Mouse (Mus musculus): ENCODE results near the gene Usp45. TPM values are rescaled to one million over a fixed set of nuclear protein-coding genes. Genes with fewer than 3 reads are reported as not detected.

Usp45 gene
- total and polyA plus RNA-seq, 3 experiments = 2.9 to 49.2 (median 21.1) TPM

DNA sequence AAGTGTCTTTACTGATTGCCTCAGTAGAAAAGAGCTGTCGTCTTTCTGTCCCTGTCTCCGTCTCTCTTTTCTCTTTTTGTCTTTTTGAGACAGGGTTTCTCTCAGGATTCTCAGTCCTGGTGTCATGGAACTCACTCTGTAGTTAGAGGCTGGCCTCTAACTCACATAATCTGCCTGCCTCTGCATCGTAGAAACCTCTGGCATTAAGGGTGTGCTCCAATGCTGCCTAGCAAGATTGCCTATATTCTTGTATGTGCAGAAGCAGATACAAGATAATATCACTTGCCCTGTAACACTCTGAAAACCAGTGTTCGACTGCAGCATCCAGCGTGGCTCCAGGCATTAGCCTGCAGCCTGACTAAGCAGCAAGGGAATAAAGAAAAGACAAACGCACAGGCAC is 21.9 kb downstream of the Usp45 start:
- H3K27me3 ChIP-seq (ENCODE audit: insufficient read depth, low read length) = no peaks in the 10 kb centered on the region
- DNase-seq (ENCODE audit: low spot score) (no peak), ATAC-seq (ENCODE audit: extremely low read depth, insufficient number of reproducible peaks, low FRiP score, poor library complexity, severe bottlenecking) (no peak)
- H3K4me1 ChIP-seq (ENCODE audit: insufficient read depth, low read depth, low read length) = peaks cover 11% of the 10 kb centered on the region
- TF ChIP-seq TAL1 (conservative IDR thresholded peaks at IDR 0.05; ENCODE audit: low read depth, low read length) (no peak), POLR2AphosphoS5 (IDR thresholded peaks at IDR 0.05; ENCODE audit: insufficient replicate concordance, low read depth, low read length) (no peak), GATA2 (IDR thresholded peaks at IDR 0.05; ENCODE audit: borderline replicate concordance, low read depth, low read length) (no peak), CTCF (IDR thresholded peaks at IDR 0.05; ENCODE audit: low read depth, low read length) (no peak), GATA1 (IDR thresholded peaks at IDR 0.05; ENCODE audit: borderline replicate concordance, low read length) (no peak)
- peaks cover 64% of the 10 kb centered on the region for H3K36me3 ChIP-seq (replicated peaks)
- no peak overlapping the region for H3K4me3 ChIP-seq (ENCODE audit: low read depth, low read length)
- no peaks in the 10 kb centered on the region for H3K9me3 ChIP-seq (replicated peaks)

- no peak for ATAC-seq (ENCODE audit: extremely low read depth, insufficient number of reproducible peaks, low FRiP score, poor library complexity, severe bottlenecking)
- no peak for DNase-seq (ENCODE audit: low spot score)
- Histone ChIP-seq H3K4me3 (ENCODE audit: low read depth, low read length) (no peak overlapping the region), H3K36me3 (replicated peaks) (peaks cover 55% of the 10 kb centered on the region), H3K27me3 (ENCODE audit: insufficient read depth, low read length) (no peaks in the 10 kb centered on the region), H3K4me1 (ENCODE audit: insufficient read depth, low read depth, low read length) (peaks cover 11% of the 10 kb centered on the region), H3K9me3 (replicated peaks) (no peaks in the 10 kb centered on the region)
- TF ChIP-seq CTCF (IDR thresholded peaks at IDR 0.05; ENCODE audit: low read depth, low read length) = no peak
- no peak for TF ChIP-seq GATA1 (IDR thresholded peaks at IDR 0.05; ENCODE audit: borderline replicate concordance, low read length)
- TF ChIP-seq POLR2AphosphoS5 (IDR thresholded peaks at IDR 0.05; ENCODE audit: insufficient replicate concordance, low read depth, low read length) = no peak
- no peak for TF ChIP-seq GATA2 (IDR thresholded peaks at IDR 0.05; ENCODE audit: borderline replicate concordance, low read depth, low read length)
- TF ChIP-seq TAL1 (conservative IDR thresholded peaks at IDR 0.05; ENCODE audit: low read depth, low read length) = no peak
These were observed 22.9 kb downstream of the Usp45 start for GRCm38 (mm10) chr4:21789836-21790235.

GRCm38 (mm10) chr4:21793631-21794030 is 26.7 kb downstream of the Usp45 start:
- no peak for DNase-seq (ENCODE audit: low spot score)
- H3K4me3 ChIP-seq (ENCODE audit: low read depth, low read length) = no peak overlapping the region
- H3K36me3 ChIP-seq (replicated peaks) = peaks cover 56% of the 10 kb centered on the region
- H3K27me3 ChIP-seq (ENCODE audit: insufficient read depth, low read length) = no peaks in the 10 kb centered on the region
- no peaks in the 10 kb centered on the region for H3K4me1 ChIP-seq (ENCODE audit: insufficient read depth, low read depth, low read length)
- TF ChIP-seq CTCF (IDR thresholded peaks at IDR 0.05; ENCODE audit: low read depth, low read length) = no peak
- no peak for TF ChIP-seq POLR2AphosphoS5 (IDR thresholded peaks at IDR 0.05; ENCODE audit: insufficient replicate concordance, low read depth, low read length)
- TF ChIP-seq GATA1 (IDR thresholded peaks at IDR 0.05; ENCODE audit: borderline replicate concordance, low read length) = no peak
- no peak for TF ChIP-seq TAL1 (conservative IDR thresholded peaks at IDR 0.05; ENCODE audit: low read depth, low read length)
- no peak for TF ChIP-seq GATA2 (IDR thresholded peaks at IDR 0.05; ENCODE audit: borderline replicate concordance, low read depth, low read length)
- no peaks in the 10 kb centered on the region for H3K9me3 ChIP-seq (replicated peaks)
- ATAC-seq (ENCODE audit: extremely low read depth, insufficient number of reproducible peaks, low FRiP score, poor library complexity, severe bottlenecking) = no peak

- Histone ChIP-seq H3K4me1 (ENCODE audit: insufficient read depth, low read depth, low read length) (no peaks in the 10 kb centered on the region), H3K36me3 (replicated peaks) (peaks cover 79% of the 10 kb centered on the region), H3K27me3 (ENCODE audit: insufficient read depth, low read length) (no peaks in the 10 kb centered on the region), H3K9me3 (replicated peaks) (no peaks in the 10 kb centered on the region), H3K4me3 (ENCODE audit: low read depth, low read length) (no peak overlapping the region)
- no peak for TF ChIP-seq POLR2AphosphoS5 (IDR thresholded peaks at IDR 0.05; ENCODE audit: insufficient replicate concordance, low read depth, low read length)
- ATAC-seq (ENCODE audit: extremely low read depth, insufficient number of reproducible peaks, low FRiP score, poor library complexity, severe bottlenecking) = no peak
- no peak for DNase-seq (ENCODE audit: low spot score)
These were observed 34.1 kb downstream of the Usp45 start for GRCm38 (mm10) chr4:21801013-21801412.

DNA sequence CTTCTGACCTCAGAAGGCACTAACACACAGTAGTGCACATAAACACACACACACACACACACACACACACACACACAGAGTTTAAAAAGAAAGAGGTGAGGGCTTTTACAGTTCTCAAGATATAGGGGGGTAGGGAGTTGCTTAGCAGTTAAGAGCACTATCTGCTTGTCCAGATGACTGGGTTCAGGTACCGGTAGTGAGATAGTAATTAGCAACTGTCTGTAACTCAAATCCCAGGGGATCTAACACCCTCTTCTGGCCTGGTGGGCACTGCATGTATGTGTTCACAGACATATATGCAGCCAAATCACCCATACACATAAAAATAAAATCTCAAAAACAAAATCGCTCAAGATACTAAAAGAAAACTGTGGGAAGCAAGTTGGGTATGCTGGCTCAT is 34.7 kb downstream of the Usp45 start:
- ATAC-seq (ENCODE audit: extremely low read depth, insufficient number of reproducible peaks, low FRiP score, poor library complexity, severe bottlenecking) (no peak), DNase-seq (ENCODE audit: low spot score) (no peak)
- Histone ChIP-seq H3K27me3 (ENCODE audit: insufficient read depth, low read length) (no peaks in the 10 kb centered on the region), H3K4me3 (ENCODE audit: low read depth, low read length) (no peak overlapping the region), H3K36me3 (replicated peaks) (peaks cover 79% of the 10 kb centered on the region), H3K4me1 (ENCODE audit: insufficient read depth, low read depth, low read length) (no peaks in the 10 kb centered on the region), H3K9me3 (replicated peaks) (no peaks in the 10 kb centered on the region)
- TF ChIP-seq CTCF (IDR thresholded peaks at IDR 0.05; ENCODE audit: low read depth, low read length) (no peak), GATA2 (IDR thresholded peaks at IDR 0.05; ENCODE audit: borderline replicate concordance, low read depth, low read length) (no peak), TAL1 (conservative IDR thresholded peaks at IDR 0.05; ENCODE audit: low read depth, low read length) (no peak), POLR2AphosphoS5 (IDR thresholded peaks at IDR 0.05; ENCODE audit: insufficient replicate concordance, low read depth, low read length) (no peak), GATA1 (IDR thresholded peaks at IDR 0.05; ENCODE audit: borderline replicate concordance, low read length) (no peak)

DNA sequence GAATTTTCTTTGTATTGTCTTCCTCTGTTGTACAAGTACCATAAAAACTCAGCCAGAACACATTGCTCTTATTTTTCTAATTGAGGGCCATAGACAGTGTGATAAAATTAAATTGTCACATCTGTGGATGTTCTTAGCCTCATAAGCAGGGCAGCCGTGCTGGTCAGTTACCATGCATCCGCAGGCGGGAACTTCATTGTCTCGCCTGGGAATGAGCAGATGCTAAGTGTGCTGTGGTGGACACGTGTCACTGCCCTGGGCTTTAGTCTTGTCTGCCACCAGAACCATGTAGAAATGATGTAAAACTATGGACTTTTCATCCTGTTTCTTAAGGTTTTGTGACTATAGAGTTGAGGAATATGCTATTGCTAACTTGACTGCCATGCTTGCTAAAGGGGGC is 40.2 kb downstream of the Usp45 start:
- no peak for DNase-seq (ENCODE audit: low spot score)
- Histone ChIP-seq H3K4me3 (ENCODE audit: low read depth, low read length) (no peak overlapping the region), H3K36me3 (replicated peaks) (peaks cover 78% of the 10 kb centered on the region), H3K27me3 (ENCODE audit: insufficient read depth, low read length) (no peaks in the 10 kb centered on the region), H3K4me1 (ENCODE audit: insufficient read depth, low read depth, low read length) (no peaks in the 10 kb centered on the region), H3K9me3 (replicated peaks) (no peaks in the 10 kb centered on the region)
- ATAC-seq (ENCODE audit: extremely low read depth, insufficient number of reproducible peaks, low FRiP score, poor library complexity, severe bottlenecking) = no peak
- TF ChIP-seq TAL1 (conservative IDR thresholded peaks at IDR 0.05; ENCODE audit: low read depth, low read length) (no peak), GATA1 (IDR thresholded peaks at IDR 0.05; ENCODE audit: borderline replicate concordance, low read length) (no peak), CTCF (IDR thresholded peaks at IDR 0.05; ENCODE audit: low read depth, low read length) (no peak), POLR2AphosphoS5 (IDR thresholded peaks at IDR 0.05; ENCODE audit: insufficient replicate concordance, low read depth, low read length) (no peak), GATA2 (IDR thresholded peaks at IDR 0.05; ENCODE audit: borderline replicate concordance, low read depth, low read length) (no peak)

GRCm38 (mm10) chr4:21810608-21811007 is 43.7 kb downstream of the Usp45 start:
- no peaks in the 10 kb centered on the region for H3K9me3 ChIP-seq (replicated peaks)
- no peak for DNase-seq (ENCODE audit: low spot score)
- H3K36me3 ChIP-seq (replicated peaks) = peaks cover 75% of the 10 kb centered on the region
- no peaks in the 10 kb centered on the region for H3K4me1 ChIP-seq (ENCODE audit: insufficient read depth, low read depth, low read length)
- TF ChIP-seq GATA2 (IDR thresholded peaks at IDR 0.05; ENCODE audit: borderline replicate concordance, low read depth, low read length) = no peak
- no peak for TF ChIP-seq TAL1 (conservative IDR thresholded peaks at IDR 0.05; ENCODE audit: low read depth, low read length)
- no peak for TF ChIP-seq CTCF (IDR thresholded peaks at IDR 0.05; ENCODE audit: low read depth, low read length)
- TF ChIP-seq POLR2AphosphoS5 (IDR thresholded peaks at IDR 0.05; ENCODE audit: insufficient replicate concordance, low read depth, low read length) = no peak
- TF ChIP-seq GATA1 (IDR thresholded peaks at IDR 0.05; ENCODE audit: borderline replicate concordance, low read length) = no peak
- H3K4me3 ChIP-seq (ENCODE audit: low read depth, low read length) = no peak overlapping the region
- no peaks in the 10 kb centered on the region for H3K27me3 ChIP-seq (ENCODE audit: insufficient read depth, low read length)
- no peak for ATAC-seq (ENCODE audit: extremely low read depth, insufficient number of reproducible peaks, low FRiP score, poor library complexity, severe bottlenecking)
